Mouse (Mus musculus) spleen, adult 2 months (tissue): ENCODE results near the gene Ttc34.

ENCODE experiments used
- CTCF ChIP-seq: fragments of 200-500 bp; IDR thresholded peaks from 2 replicates; pipeline ENCODE4 v1.5.1; 2011; ENCODE audit warnings: mild to moderate bottlenecking, inconsistent platforms; ENCODE audit not compliant: insufficient read depth, insufficient read length, insufficient replicate concordance; ENCODE audit errors: extremely low read depth
- POLR2A ChIP-seq: fragments of 200-500 bp; IDR thresholded peaks from 2 replicates; pipeline ENCODE4 v1.6.1; 2011; ENCODE audit warnings: low read depth, low read length, inconsistent platforms

DNA sequence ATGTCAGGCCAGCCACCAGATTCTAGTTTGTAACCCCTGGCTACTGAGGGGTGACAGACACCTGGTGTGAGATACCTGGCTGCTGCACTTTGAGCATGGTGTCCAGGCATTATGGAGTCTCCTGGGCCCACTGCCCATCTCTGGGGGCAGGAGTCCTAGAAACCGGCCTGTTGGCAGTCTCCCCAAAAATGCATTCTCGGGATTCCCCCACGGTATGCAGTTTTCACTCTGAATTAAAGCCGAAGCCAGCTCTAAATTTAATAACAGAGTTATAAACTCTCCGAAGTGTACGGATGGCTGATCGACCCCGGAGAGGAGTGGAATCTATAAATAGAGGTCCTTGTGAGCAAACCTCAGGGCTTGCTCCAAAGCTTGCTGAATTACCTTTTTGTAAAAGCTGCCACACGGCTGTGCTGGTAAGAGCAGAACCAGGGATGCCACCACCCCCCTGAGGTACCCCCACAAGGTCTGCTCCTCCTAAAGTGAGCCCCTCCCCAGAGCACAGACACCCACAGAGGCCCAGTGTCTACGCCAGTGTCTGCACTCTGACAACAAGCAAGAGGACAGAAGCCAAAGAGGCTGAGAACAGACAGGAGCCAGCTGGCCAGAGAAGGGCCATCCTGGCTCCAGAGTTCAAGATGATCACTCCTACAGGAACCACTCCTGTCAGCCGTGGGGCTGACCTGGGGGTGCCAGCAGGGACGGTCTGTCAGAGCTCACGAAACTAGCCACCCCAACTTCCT lies 49.1 kb upstream of the Ttc34 start:
- TF ChIP-seq CTCF (no peak), POLR2A (no peak)
